Mouse (Mus musculus): ENCODE data around the gene Prkaca. TPM values are rescaled to one million over a fixed set of nuclear protein-coding genes. Genes with fewer than 3 reads are reported as not detected.
A peak's percentile ranks its signal among the peaks of the same experiment; 100 is the strongest.

Gene Prkaca
- polyA plus RNA-seq, 1 experiment, result 51.8 TPM

DNA sequence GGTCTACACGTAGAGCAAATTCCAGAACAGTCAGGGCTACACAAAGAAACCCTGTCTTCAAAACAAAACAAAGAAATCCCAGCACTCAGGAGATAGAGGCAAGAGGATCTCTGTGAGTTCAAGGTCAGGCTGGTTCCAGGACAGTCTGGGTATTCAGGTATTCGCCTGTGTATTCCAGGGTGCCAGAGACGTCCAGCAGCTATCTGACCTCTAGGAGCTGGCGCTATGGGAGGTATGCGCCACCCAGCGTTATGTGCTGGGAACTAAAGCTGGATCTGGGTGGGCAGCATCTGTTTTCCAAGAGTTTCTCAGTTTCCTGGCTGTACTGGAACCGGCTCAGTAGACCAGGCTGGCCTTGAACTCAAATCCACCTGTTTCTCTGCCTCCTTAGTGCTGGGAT lies 35.6 kb downstream of the Prkaca start:
- no peaks in the 10 kb centered on the region for H3K9me3 ChIP-seq (replicated peaks; ENCODE audit: control insufficient read depth, insufficient read depth, low read length, poor library complexity, severe bottlenecking)
- no peak overlapping the region for H3K9ac ChIP-seq (ENCODE audit: low read depth, poor library complexity, severe bottlenecking)
- no peak for TF ChIP-seq POLR2A (IDR thresholded peaks at IDR 0.05; ENCODE audit: insufficient read depth, low read length)
- TF ChIP-seq EP300 (IDR thresholded peaks at IDR 0.05; ENCODE audit: insufficient read depth, low read depth, low read length), result peak; percentile 93
- peak; percentile 81 for TF ChIP-seq CTCF (IDR thresholded peaks at IDR 0.05; ENCODE audit: low read depth, low read length)
- 0 out of 2 replicates have a peak, but pooled peaks cover 5% of the 10 kb centered on the region for H3K27me3 ChIP-seq (ENCODE audit: control insufficient read depth, insufficient read depth, low read length, poor library complexity, severe bottlenecking)
- H3K27ac ChIP-seq (ENCODE audit: insufficient read depth, low read length), result peak overlapping the region; percentile 18; the same call in 1 of the 2 replicates
- no peaks in the 10 kb centered on the region for H3K4me1 ChIP-seq (ENCODE audit: control insufficient read depth, insufficient read depth, low read length)
- H3K4me3 ChIP-seq (ENCODE audit: low read depth, low read length), result no peak overlapping the region
- no peaks in the 10 kb centered on the region for H3K36me3 ChIP-seq (ENCODE audit: control insufficient read depth, insufficient read depth, low read length, poor library complexity, severe bottlenecking)

DNA sequence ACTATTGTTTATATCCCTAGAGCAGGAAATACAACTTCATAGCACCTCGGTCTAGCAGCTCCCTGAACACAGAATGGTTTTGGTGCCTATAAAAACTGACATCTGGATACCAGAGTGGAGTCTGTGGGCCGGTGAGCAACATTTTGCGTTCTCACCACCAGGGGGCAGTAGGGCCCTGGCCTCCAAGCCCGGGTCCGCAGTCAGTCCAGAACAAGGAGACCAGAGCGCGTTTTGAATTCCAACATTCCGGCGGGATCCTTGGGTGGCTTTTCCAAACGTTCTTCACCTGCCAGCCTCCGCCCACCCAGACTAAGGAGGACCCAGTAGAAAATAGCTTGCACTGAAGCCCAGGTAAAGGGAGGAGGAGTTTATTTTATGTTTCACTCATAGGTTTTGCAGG lies 37.1 kb downstream of the Prkaca start:
- Histone ChIP-seq H3K27me3 (ENCODE audit: control insufficient read depth, insufficient read depth, low read length, poor library complexity, severe bottlenecking) (0 out of 2 replicates have a peak, but pooled peaks cover 5% of the 10 kb centered on the region), H3K27ac (ENCODE audit: insufficient read depth, low read length) (no peak overlapping the region), H3K9ac (ENCODE audit: low read depth, poor library complexity, severe bottlenecking) (peak overlapping the region; percentile 94; the same call in 1 of the 2 replicates), H3K4me1 (ENCODE audit: control insufficient read depth, insufficient read depth, low read length) (no peaks in the 10 kb centered on the region), H3K4me3 (ENCODE audit: low read depth, low read length) (no peak overlapping the region), H3K9me3 (replicated peaks; ENCODE audit: control insufficient read depth, insufficient read depth, low read length, poor library complexity, severe bottlenecking) (no peaks in the 10 kb centered on the region), H3K36me3 (ENCODE audit: control insufficient read depth, insufficient read depth, low read length, poor library complexity, severe bottlenecking) (no peaks in the 10 kb centered on the region)
- TF ChIP-seq POLR2A (IDR thresholded peaks at IDR 0.05; ENCODE audit: insufficient read depth, low read length), result no peak
- peak; percentile 97 for TF ChIP-seq CTCF (IDR thresholded peaks at IDR 0.05; ENCODE audit: low read depth, low read length)
- TF ChIP-seq EP300 (IDR thresholded peaks at IDR 0.05; ENCODE audit: insufficient read depth, low read depth, low read length), result no peak

DNA sequence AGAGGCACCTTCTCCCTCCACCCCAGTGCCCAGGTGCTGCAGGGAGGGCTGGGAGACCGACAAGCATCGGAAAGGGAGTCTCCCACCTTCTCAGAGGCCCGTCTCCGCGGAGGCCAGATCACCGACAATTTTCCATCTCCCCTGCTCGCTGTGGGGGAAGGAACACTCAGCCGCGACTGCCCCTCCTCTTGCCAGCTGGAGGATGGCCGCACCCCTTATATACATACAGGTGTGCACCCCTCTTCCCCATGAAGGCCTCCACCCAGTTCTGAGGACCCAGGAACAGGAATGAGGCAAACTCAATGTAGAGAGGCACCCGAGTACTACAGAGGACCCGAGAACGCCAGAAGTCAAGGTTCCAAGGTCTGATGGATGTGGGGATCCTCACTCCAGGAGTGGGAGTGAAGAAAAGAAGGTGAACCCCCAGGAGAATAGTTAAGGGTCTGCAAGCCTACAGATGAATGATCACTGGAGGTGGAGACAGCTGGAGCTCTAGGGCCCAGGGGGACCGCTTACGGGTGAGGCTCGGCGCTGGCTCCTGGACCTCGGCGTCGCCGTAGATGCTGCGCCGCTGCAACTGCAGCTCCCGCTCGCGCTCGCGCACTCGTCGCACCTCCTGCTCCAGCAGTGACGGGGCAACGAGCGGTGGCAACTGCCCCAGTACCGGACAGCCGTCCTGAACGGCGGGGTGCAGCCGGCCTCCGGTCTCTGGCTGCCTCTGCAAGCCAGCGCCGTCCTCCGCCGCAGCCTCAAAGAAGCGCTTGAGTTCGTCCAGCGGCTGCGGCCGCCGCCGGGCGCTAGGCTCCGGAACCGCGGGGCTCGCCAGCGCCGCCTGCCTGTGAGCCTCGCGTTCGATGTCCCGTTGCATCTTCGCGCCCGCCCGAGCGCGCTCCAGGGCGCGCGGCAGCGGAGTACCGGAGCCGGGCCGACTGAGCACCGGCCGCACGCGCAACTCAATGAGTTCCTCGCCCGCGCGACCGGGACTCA lies 38.1 kb downstream of the Prkaca start:
- no peak overlapping the region for H3K27ac ChIP-seq (ENCODE audit: insufficient read depth, low read length)
- H3K4me3 ChIP-seq (ENCODE audit: low read depth, low read length), result peak overlapping the region; percentile 65
- H3K36me3 ChIP-seq (ENCODE audit: control insufficient read depth, insufficient read depth, low read length, poor library complexity, severe bottlenecking), result no peaks in the 10 kb centered on the region
- peak overlapping the region; percentile 94 for H3K9ac ChIP-seq (ENCODE audit: low read depth, poor library complexity, severe bottlenecking)
- H3K27me3 ChIP-seq (ENCODE audit: control insufficient read depth, insufficient read depth, low read length, poor library complexity, severe bottlenecking), result 0 out of 2 replicates have a peak, but pooled peaks cover 5% of the 10 kb centered on the region
- H3K4me1 ChIP-seq (ENCODE audit: control insufficient read depth, insufficient read depth, low read length), result no peaks in the 10 kb centered on the region
- no peaks in the 10 kb centered on the region; the same call in 1 of the 2 replicates for H3K9me3 ChIP-seq (replicated peaks; ENCODE audit: control insufficient read depth, insufficient read depth, low read length, poor library complexity, severe bottlenecking)
- peak; percentile 35 for TF ChIP-seq CTCF (IDR thresholded peaks at IDR 0.05; ENCODE audit: low read depth, low read length)
- no peak for TF ChIP-seq EP300 (IDR thresholded peaks at IDR 0.05; ENCODE audit: insufficient read depth, low read depth, low read length)
- TF ChIP-seq POLR2A (IDR thresholded peaks at IDR 0.05; ENCODE audit: insufficient read depth, low read length), result no peak

DNA sequence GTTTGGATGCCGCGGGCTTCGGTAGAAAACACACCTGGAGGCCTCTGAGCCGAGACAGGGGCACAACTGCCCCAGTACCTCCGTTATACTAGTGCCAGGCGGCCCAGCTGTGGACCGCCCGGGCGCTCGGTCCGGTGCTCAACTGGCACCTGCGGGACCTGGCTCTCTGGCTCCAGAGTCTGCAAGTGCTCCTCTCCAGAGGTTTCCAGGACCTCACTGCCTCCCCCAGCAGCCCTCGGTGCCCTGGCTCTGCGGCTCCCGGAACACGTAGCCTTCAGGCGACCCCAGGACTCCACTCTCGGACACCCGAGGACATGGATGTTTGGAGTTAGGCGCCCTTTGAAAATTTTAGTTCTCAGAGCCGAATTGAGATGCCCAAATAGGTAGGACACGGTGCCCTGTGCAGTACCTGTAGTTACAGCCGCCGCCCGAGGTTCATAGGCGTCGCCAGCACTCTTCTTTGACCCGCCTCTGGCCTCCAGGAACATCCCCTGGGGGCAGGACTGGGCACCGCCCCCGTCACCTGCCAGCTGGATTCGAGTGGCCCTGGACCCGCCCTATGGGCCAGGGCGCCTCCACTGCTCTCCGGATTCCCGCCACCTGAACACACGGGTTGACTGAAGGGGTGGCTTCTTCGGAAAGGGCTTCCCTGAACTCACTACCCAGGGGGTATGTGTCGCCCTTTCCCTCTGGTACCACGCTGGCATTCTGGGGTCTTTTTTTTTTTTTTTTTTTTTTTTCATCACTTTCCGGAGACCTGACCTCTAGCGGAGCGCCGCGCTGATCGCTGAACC lies 39.1 kb downstream of the Prkaca start, which contains the start of gene 2210011C24Rik:
2210011C24Rik (minus strand) TSS at position 467 of the 794 bp plus-strand sequence.
- Histone ChIP-seq H3K9me3 (replicated peaks; ENCODE audit: control insufficient read depth, insufficient read depth, low read length, poor library complexity, severe bottlenecking) (no peaks in the 10 kb centered on the region; the same call in 1 of the 2 replicates), H3K36me3 (ENCODE audit: control insufficient read depth, insufficient read depth, low read length, poor library complexity, severe bottlenecking) (no peaks in the 10 kb centered on the region), H3K27me3 (ENCODE audit: control insufficient read depth, insufficient read depth, low read length, poor library complexity, severe bottlenecking) (0 out of 2 replicates have a peak, but pooled peaks cover 5% of the 10 kb centered on the region), H3K9ac (ENCODE audit: low read depth, poor library complexity, severe bottlenecking) (peak within 1 kb of the TSS; percentile 94), H3K4me3 (ENCODE audit: low read depth, low read length) (peak within 1 kb of the TSS; percentile 65), H3K4me1 (ENCODE audit: control insufficient read depth, insufficient read depth, low read length) (no peaks in the 10 kb centered on the region), H3K27ac (ENCODE audit: insufficient read depth, low read length) (no peak within 1 kb of the TSS)
- no peak for TF ChIP-seq EP300 (IDR thresholded peaks at IDR 0.05; ENCODE audit: insufficient read depth, low read depth, low read length)
- no peak for TF ChIP-seq POLR2A (IDR thresholded peaks at IDR 0.05; ENCODE audit: insufficient read depth, low read length)
- no peak for TF ChIP-seq CTCF (IDR thresholded peaks at IDR 0.05; ENCODE audit: low read depth, low read length)

DNA sequence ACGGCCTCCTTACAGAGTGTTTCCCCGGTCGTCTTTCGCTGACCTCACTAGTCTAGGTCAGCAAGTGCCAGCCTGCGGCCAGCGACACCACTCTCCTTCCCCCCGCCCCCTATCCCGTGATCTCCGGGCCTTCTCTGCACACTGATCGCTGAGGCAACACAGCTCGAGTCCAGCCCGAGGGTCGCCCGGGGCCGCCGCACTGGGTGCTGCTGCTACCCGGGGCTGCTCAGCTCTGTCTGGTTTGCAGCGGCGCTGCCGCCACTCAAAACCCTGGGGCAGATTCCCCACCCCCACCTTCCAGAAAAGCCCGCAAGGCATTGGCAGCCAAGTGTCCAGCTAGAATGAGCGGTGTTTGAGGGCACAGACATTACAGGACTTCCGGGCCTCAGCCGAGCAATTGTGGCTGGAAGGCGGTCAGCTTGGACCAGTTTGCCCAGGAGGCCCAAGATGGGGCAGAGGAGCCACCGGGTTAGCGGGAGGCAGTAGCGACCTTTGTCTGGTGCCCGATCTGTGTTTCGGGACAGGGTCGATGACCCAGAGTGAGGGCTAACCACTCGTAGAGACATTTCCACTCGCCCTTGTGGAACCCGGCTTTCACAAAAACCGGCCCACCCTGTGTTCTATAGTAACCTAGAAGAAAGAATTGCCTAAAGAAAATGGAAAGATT lies 39.8 kb downstream of the Prkaca start:
- Histone ChIP-seq H3K27ac (ENCODE audit: insufficient read depth, low read length) (no peak overlapping the region), H3K9me3 (replicated peaks; ENCODE audit: control insufficient read depth, insufficient read depth, low read length, poor library complexity, severe bottlenecking) (no peaks in the 10 kb centered on the region; the same call in 1 of the 2 replicates), H3K4me1 (ENCODE audit: control insufficient read depth, insufficient read depth, low read length) (no peaks in the 10 kb centered on the region), H3K9ac (ENCODE audit: low read depth, poor library complexity, severe bottlenecking) (peak overlapping the region; percentile 94), H3K4me3 (ENCODE audit: low read depth, low read length) (peak overlapping the region; percentile 65), H3K27me3 (ENCODE audit: control insufficient read depth, insufficient read depth, low read length, poor library complexity, severe bottlenecking) (0 out of 2 replicates have a peak, but pooled peaks cover 5% of the 10 kb centered on the region), H3K36me3 (ENCODE audit: control insufficient read depth, insufficient read depth, low read length, poor library complexity, severe bottlenecking) (no peaks in the 10 kb centered on the region)
- TF ChIP-seq EP300 (IDR thresholded peaks at IDR 0.05; ENCODE audit: insufficient read depth, low read depth, low read length) (no peak), POLR2A (IDR thresholded peaks at IDR 0.05; ENCODE audit: insufficient read depth, low read length) (no peak), CTCF (IDR thresholded peaks at IDR 0.05; ENCODE audit: low read depth, low read length) (no peak)

Data from ES-Bruce4 (cell line).